Mouse (Mus musculus): ENCODE data around the gene Hmgn1. TPM values are rescaled to one million over a fixed set of nuclear protein-coding genes. Genes with fewer than 3 reads are reported as not detected.
"Not testable (repeated sequence)": the region's sequence is repeated elsewhere in the genome, so short reads cannot be mapped to it uniquely, and the experiment has no call there.

Gene Hmgn1
- total and polyA plus RNA-seq, 3 experiments = 184 to 273 (median 238) TPM

GRCm38 (mm10) chr16:96145110-96145800 is 17.7 kb upstream of the Hmgn1 start, which contains the start of gene Wrb:
Gene Wrb (plus strand): TSS chr16:96145407.
- Histone ChIP-seq H3K36me3 (replicated peaks) (peaks cover 35% of the 10 kb centered on the region), H3K9me3 (replicated peaks) (peaks cover 4% of the 10 kb centered on the region), H3K4me3 (ENCODE audit: low read depth, low read length) (peak within 1 kb of the TSS; percentile 95), H3K27me3 (ENCODE audit: insufficient read depth, low read length) (0 out of 2 replicates have a peak, but pooled peaks cover 5% of the 10 kb centered on the region), H3K4me1 (ENCODE audit: insufficient read depth, low read depth, low read length) (peaks cover 36% of the 10 kb centered on the region)
- ATAC-seq (ENCODE audit: extremely low read depth, insufficient number of reproducible peaks, low FRiP score, poor library complexity, severe bottlenecking) = peak; percentile 92
- DNase-seq (ENCODE audit: low spot score) = peak; percentile 96
- peak; percentile 92 for TF ChIP-seq CTCF (IDR thresholded peaks at IDR 0.05; ENCODE audit: low read depth, low read length)
- TF ChIP-seq GATA2 (IDR thresholded peaks at IDR 0.05; ENCODE audit: borderline replicate concordance, low read depth, low read length) = no peak
- TF ChIP-seq POLR2AphosphoS5 (IDR thresholded peaks at IDR 0.05; ENCODE audit: insufficient replicate concordance, low read depth, low read length) = no peak

GRCm38 (mm10) chr16:96144748-96145109 is 17.2 kb upstream of the Hmgn1 start:
- H3K27me3 ChIP-seq (ENCODE audit: insufficient read depth, low read length); H3K9me3 ChIP-seq (replicated peaks); ATAC-seq (ENCODE audit: extremely low read depth, insufficient number of reproducible peaks, low FRiP score, poor library complexity, severe bottlenecking); DNase-seq (ENCODE audit: low spot score): not testable (repeated sequence)
- H3K36me3 ChIP-seq (replicated peaks) = peaks cover 29% of the 10 kb centered on the region
- H3K4me3 ChIP-seq (ENCODE audit: low read depth, low read length) = peak overlapping the region; percentile 95; the same call in 1 of the 2 replicates
- H3K4me1 ChIP-seq (ENCODE audit: insufficient read depth, low read depth, low read length) = peaks cover 36% of the 10 kb centered on the region

- Histone ChIP-seq H3K36me3 (replicated peaks) (peaks cover 35% of the 10 kb centered on the region), H3K4me3 (ENCODE audit: low read depth, low read length) (peak overlapping the region; percentile 87), H3K9me3 (replicated peaks) (no peaks in the 10 kb centered on the region), H3K27me3 (ENCODE audit: insufficient read depth, low read length) (peaks cover 8% of the 10 kb centered on the region), H3K4me1 (ENCODE audit: insufficient read depth, low read depth, low read length) (peaks cover 44% of the 10 kb centered on the region)
- no peak for ATAC-seq (ENCODE audit: extremely low read depth, insufficient number of reproducible peaks, low FRiP score, poor library complexity, severe bottlenecking)
- no peak for DNase-seq (ENCODE audit: low spot score)
- TF ChIP-seq CTCF (IDR thresholded peaks at IDR 0.05; ENCODE audit: low read depth, low read length) (no peak), POLR2AphosphoS5 (IDR thresholded peaks at IDR 0.05; ENCODE audit: insufficient replicate concordance, low read depth, low read length) (no peak), TAL1 (conservative IDR thresholded peaks at IDR 0.05; ENCODE audit: low read depth, low read length) (no peak), GATA1 (IDR thresholded peaks at IDR 0.05; ENCODE audit: borderline replicate concordance, low read length) (no peak), GATA2 (IDR thresholded peaks at IDR 0.05; ENCODE audit: borderline replicate concordance, low read depth, low read length) (no peak)
Observed at GRCm38 (mm10) chr16:96128466-96128865, 937 bp upstream of the Hmgn1 start.

DNA sequence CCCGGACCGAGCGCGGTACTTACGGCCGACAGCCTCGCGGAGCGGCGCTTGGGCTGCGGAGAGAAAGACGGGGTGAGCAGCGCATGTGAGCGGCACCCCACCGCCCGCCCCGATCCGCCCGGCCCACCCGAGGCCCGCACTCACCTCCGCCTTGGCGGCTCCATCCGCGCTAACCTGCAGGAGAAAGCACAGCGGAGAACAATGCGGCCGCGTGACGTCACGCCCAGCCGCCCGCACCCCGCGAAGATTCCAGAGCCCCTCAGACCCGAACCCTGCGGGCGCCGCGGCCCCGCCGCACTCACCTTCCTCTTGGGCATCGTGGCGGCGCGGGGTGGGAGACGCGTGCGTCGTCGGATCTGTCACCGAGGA is 257 bp downstream of the Hmgn1 start:
- H3K27me3 ChIP-seq (ENCODE audit: insufficient read depth, low read length) = peaks cover 8% of the 10 kb centered on the region
- ATAC-seq (ENCODE audit: extremely low read depth, insufficient number of reproducible peaks, low FRiP score, poor library complexity, severe bottlenecking) (no peak), DNase-seq (ENCODE audit: low spot score) (peak; percentile 26)
- peak overlapping the region; percentile 87 for H3K4me3 ChIP-seq (ENCODE audit: low read depth, low read length)
- TF ChIP-seq CTCF (IDR thresholded peaks at IDR 0.05; ENCODE audit: low read depth, low read length) (no peak), POLR2AphosphoS5 (IDR thresholded peaks at IDR 0.05; ENCODE audit: insufficient replicate concordance, low read depth, low read length) (no peak), GATA1 (IDR thresholded peaks at IDR 0.05; ENCODE audit: borderline replicate concordance, low read length) (no peak), GATA2 (IDR thresholded peaks at IDR 0.05; ENCODE audit: borderline replicate concordance, low read depth, low read length) (no peak), TAL1 (conservative IDR thresholded peaks at IDR 0.05; ENCODE audit: low read depth, low read length) (no peak)
- H3K36me3 ChIP-seq (replicated peaks) = peaks cover 47% of the 10 kb centered on the region
- H3K9me3 ChIP-seq (replicated peaks) = no peaks in the 10 kb centered on the region
- H3K4me1 ChIP-seq (ENCODE audit: insufficient read depth, low read depth, low read length) = peaks cover 47% of the 10 kb centered on the region

- ATAC-seq (ENCODE audit: extremely low read depth, insufficient number of reproducible peaks, low FRiP score, poor library complexity, severe bottlenecking) (0 out of 2 replicates have a peak, but pooled peaks have one; percentile 18), DNase-seq (ENCODE audit: low spot score) (no peak)
Observed at GRCm38 (mm10) chr16:96126684-96127171, 801 bp downstream of the Hmgn1 start.

DNA sequence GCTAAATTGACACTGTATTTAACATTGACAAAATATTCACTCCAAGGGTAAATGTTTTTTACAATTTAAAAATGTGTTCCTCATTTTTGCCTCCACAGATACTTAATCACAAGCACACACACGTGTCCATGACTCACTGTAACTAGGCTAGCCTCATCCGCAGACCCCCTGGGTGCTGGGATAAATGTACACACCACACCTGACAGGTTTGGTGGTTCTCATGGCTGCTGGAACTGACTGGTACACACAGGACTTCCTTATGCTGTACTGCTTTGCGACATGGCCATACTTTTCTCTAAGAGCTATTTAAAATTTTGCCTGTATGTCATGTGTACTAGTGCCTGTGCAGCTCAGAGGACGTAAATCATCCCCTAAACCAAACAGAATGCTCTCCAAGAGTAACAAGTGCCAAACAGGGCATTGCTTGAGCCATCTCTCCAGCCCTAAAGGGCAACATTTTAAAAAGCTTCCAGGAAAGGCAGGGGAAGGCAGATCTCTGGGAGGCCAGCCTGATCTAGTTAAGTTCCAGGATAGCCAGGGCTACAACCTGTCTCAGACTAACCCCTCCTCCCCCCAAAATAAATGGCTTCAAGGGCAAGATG is 7.4 kb downstream of the Hmgn1 start:
- ATAC-seq (ENCODE audit: extremely low read depth, insufficient number of reproducible peaks, low FRiP score, poor library complexity, severe bottlenecking) = no peak

More at GRCm38 (mm10) chr16:96126684-96127171, 801 bp downstream of the Hmgn1 start:
- H3K36me3 ChIP-seq (replicated peaks) = peaks cover 48% of the 10 kb centered on the region
- TF ChIP-seq CTCF (IDR thresholded peaks at IDR 0.05; ENCODE audit: low read depth, low read length) (no peak), GATA2 (IDR thresholded peaks at IDR 0.05; ENCODE audit: borderline replicate concordance, low read depth, low read length) (no peak), POLR2AphosphoS5 (IDR thresholded peaks at IDR 0.05; ENCODE audit: insufficient replicate concordance, low read depth, low read length) (no peak), GATA1 (IDR thresholded peaks at IDR 0.05; ENCODE audit: borderline replicate concordance, low read length) (no peak), TAL1 (conservative IDR thresholded peaks at IDR 0.05; ENCODE audit: low read depth, low read length) (no peak)
- H3K9me3 ChIP-seq (replicated peaks) = no peaks in the 10 kb centered on the region
- peak overlapping the region; percentile 87 for H3K4me3 ChIP-seq (ENCODE audit: low read depth, low read length)
- peaks cover 4% of the 10 kb centered on the region for H3K27me3 ChIP-seq (ENCODE audit: insufficient read depth, low read length)
- peaks cover 45% of the 10 kb centered on the region for H3K4me1 ChIP-seq (ENCODE audit: insufficient read depth, low read depth, low read length)

More for the DNA sequence above, 7.4 kb downstream of the Hmgn1 start:
- Histone ChIP-seq H3K4me3 (ENCODE audit: low read depth, low read length) (no peak overlapping the region), H3K36me3 (replicated peaks) (peaks cover 43% of the 10 kb centered on the region), H3K27me3 (ENCODE audit: insufficient read depth, low read length) (no peaks in the 10 kb centered on the region), H3K9me3 (replicated peaks) (no peaks in the 10 kb centered on the region), H3K4me1 (ENCODE audit: insufficient read depth, low read depth, low read length) (peaks cover 17% of the 10 kb centered on the region; the same call in 1 of the 2 replicates)
- no peak for TF ChIP-seq POLR2AphosphoS5 (IDR thresholded peaks at IDR 0.05; ENCODE audit: insufficient replicate concordance, low read depth, low read length)
- no peak for TF ChIP-seq TAL1 (conservative IDR thresholded peaks at IDR 0.05; ENCODE audit: low read depth, low read length)
- no peak for TF ChIP-seq GATA2 (IDR thresholded peaks at IDR 0.05; ENCODE audit: borderline replicate concordance, low read depth, low read length)
- TF ChIP-seq GATA1 (IDR thresholded peaks at IDR 0.05; ENCODE audit: borderline replicate concordance, low read length) = no peak
- no peak for TF ChIP-seq CTCF (IDR thresholded peaks at IDR 0.05; ENCODE audit: low read depth, low read length)
- DNase-seq (ENCODE audit: low spot score) = no peak
